Mouse (Mus musculus) brain, embryonic 14.5 days (tissue): ENCODE results near the gene Pitpnm2.

Experiments used
- CTCF ChIP-seq: fragments of 200-500 bp; IDR thresholded peaks from 2 replicates; pipeline ENCODE4 v1.5.1; 2012; ENCODE audit warnings: inconsistent platforms, mild to moderate bottlenecking, moderate library complexity, borderline replicate concordance; ENCODE audit not compliant: insufficient read depth, insufficient read length; ENCODE audit errors: extremely low read depth
- POLR2A ChIP-seq: fragments of 200-500 bp; IDR thresholded peaks from 2 replicates; pipeline ENCODE4 v1.6.1; 2012; ENCODE audit warnings: mild to moderate bottlenecking, inconsistent platforms, borderline replicate concordance; ENCODE audit not compliant: poor library complexity, insufficient read depth, insufficient read length, severe bottlenecking; ENCODE audit errors: extremely low read depth

GRCm38 (mm10) chr5:124201564-124201963 lies 48.0 kb downstream of the Pitpnm2 start:
- no peak for TF ChIP-seq POLR2A
- no peak for TF ChIP-seq CTCF
